Mouse (Mus musculus) bone marrow macrophage, adult 2 months (primary cell): ENCODE measurements around the gene Plau.

Experiments
- CTCF ChIP-seq: IDR thresholded peaks from 2 replicates; pipeline ENCODE4 v1.5.1; 2012; ENCODE audit warnings: low read depth, mild to moderate bottlenecking, low read length, moderate library complexity
- POLR2A ChIP-seq: IDR thresholded peaks from 2 replicates; pipeline ENCODE4 v1.6.1; 2012; ENCODE audit warnings: mild to moderate bottlenecking, low read depth, low read length, borderline replicate concordance

DNA sequence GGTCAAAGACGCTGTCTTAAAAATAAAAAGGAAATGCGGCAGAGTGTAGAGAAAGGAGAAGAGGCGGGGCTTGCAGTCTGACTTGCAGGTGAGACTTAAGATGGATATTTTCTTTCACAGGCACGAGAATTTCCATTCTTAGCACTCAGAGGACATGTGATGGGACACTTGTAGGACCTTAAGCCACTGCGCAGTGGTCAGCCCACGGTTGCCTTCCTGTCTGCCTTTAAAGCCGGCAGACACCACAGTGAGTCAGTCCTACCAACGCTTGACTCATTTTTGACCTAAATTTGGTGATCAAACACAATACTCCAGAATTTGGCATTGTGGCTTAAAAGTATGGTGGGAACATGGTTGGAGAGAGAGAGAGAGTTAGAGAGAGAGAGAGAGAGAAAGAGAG is 25.2 kb upstream of the Plau start:
- TF ChIP-seq POLR2A = no peak
- no peak for TF ChIP-seq CTCF
